Mouse (Mus musculus) duodenum, adult 2 months (tissue): Measurements from ENCODE around the gene Elp1. TPM values are rescaled to one million over a fixed set of nuclear protein-coding genes. Genes with fewer than 3 reads are reported as not detected.

ENCODE experiments used
- polyA plus RNA-seq: library from polyadenylated mRNA; depleted of rRNA; stranded (reverse); fragments of >200 nt; gene quantifications from 2 replicates; pipeline ENCODE4 v1.2.3, GENCODE M21; 2012; ENCODE audit warnings: low replicate concordance; rRNA removed

Elp1 gene
- 3.7 and 4.6 TPM in 2 replicates for polyA plus RNA-seq

DNA sequence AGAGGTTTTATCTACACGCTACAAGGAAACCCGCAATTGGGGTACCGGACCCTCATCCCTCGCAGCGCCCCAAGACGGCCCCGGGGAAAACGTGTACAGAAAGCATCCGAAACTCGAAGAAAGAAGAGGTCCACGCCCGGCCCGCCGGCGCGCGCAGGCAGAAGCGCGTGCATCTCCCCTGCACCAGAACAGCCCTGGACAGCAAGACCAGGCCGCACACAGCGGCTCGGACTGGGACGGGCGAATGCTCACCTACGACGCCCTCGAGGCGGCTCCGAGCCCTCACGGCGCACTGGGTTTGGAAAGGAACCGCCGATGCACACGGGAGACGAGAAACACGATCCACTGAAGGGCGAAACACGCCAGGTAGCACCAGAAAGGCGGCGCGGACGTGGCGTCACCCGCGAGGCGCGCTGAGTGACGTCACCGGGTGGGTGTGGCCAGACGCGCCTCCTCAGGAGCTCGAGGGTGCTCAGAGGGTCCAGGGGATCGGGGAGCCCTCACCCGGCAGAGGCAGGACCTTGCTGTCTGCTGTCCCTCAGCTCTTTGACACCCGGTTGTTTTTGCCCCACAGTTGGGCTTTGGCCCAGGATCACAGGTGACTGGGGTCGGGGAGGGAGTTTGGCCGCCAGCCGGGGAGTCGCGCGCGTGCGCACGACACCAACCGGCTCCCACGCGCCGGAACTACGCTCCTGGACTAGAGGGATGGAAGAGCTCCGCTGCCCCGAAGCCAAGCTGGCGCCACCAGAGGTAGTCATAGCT is at the start of gene Elp1, which contains the start of gene Fam206a:
Gene Elp1, minus strand, starts transcription at position 425 of the 762 bp plus-strand sequence.
Gene Fam206a, plus strand, starts transcription at position 439 of the 762 bp plus-strand sequence.

GRCm38 (mm10) chr4:56743363-56744195 is 58.6 kb downstream of the Elp1 start, which contains the start of gene Actl7a:
TSS of gene Actl7a (plus strand) at chr4:56743413.

DNA sequence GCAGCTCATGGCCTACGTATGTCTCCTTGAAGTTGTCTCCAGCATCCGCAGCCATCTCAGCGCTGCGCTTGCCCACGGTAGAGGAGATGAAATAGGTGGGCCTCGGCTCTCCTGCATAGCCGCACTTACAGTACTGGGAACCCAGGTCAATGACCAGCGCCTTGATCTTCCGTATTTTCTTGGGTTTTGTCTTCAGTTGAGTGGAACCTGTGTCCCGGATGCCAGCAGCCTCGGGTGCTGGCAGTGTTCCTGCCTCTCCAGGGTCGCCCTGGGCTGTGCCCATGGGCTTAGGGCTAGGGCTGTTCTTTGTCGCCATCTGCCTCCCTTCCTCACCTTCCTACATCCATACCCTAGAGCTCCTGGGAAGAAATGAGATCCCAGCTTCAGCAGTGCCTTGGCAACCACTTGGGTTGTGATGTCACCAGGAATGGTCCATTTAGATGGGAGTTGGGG is 61.1 kb downstream of the Elp1 start, which contains the start of gene Actl7b:
Gene Actl7b, minus strand, starts transcription at position 403 of the 453 bp plus-strand sequence.

GRCm38 (mm10) chr4:56740020-56740485 is 62.1 kb downstream of the Elp1 start, which contains the start of gene Gm26657:
TSS of gene Gm26657 (plus strand) at chr4:56740070.

Other genes with a start within 250 kb of the Elp1 start
- not detected in 2 replicates for gene Gm26657, start 62.3 kb downstream of the Elp1 start, polyA plus RNA-seq
- 0.27 TPM in 1 of 2 replicates, not detected in the other for gene Actl7b, start 60.9 kb downstream of the Elp1 start, polyA plus RNA-seq
- gene Actl7a, start 58.9 kb downstream of the Elp1 start, polyA plus RNA-seq = not detected in 2 replicates
- gene Fam206a, start within 50 bp of the Elp1 start, polyA plus RNA-seq = 0.87 and 1.4 TPM in 2 replicates
- gene Ctnnal1, start 62.9 kb upstream of the Elp1 start, polyA plus RNA-seq = 1.1 and 1.8 TPM in 2 replicates
- gene Tmem245, start 145.1 kb upstream of the Elp1 start, polyA plus RNA-seq = 3.3 and 3.5 TPM in 2 replicates
- gene Frrs1l, start 188.1 kb upstream of the Elp1 start, polyA plus RNA-seq = 0.04 TPM in 1 of 2 replicates, not detected in the other